Mouse (Mus musculus) stomach, postnatal 0 days (tissue): ENCODE measurements around the gene Gpnmb.

ENCODE experiments used
- CTCF ChIP-seq: IDR thresholded peaks from 2 replicates; pipeline ENCODE4 v1.5.1; 2016; ENCODE audit warnings: antibody characterized with exemption, low read depth, mild to moderate bottlenecking, moderate library complexity
- EP300 ChIP-seq: optimal IDR thresholded peaks from 2 replicates; pipeline ENCODE3; 2016; ENCODE audit warnings: antibody characterized with exemption

DNA sequence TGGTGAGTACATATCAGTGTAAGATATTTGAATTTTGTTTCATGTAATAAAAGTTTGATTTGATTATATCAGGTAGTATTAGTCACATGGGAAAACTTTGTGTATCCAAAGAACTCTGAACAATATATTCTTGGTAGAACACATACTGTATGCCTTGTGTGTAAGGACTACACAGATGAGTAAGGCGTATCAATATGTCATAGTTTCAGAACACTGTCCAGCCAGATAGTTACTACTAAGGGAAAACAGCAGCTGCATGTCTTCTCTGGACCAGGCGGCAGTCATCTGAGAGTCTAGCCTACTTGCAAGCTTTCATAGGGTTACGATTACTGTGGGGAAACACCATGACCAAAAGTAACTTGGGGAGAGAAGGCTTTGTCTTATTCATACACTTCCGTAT, 46.7 kb downstream of the Gpnmb start:
- TF ChIP-seq EP300, result no peak
- no peak for TF ChIP-seq CTCF
